Mouse (Mus musculus) spleen, postnatal 14 days (tissue): ENCODE measurements around the gene 4930544G11Rik.

Experiments used
- DNase-seq, 2 experiments: peaks; one replicate each; pipeline ENCODE4 v3.0.0; 2021 to 2022; ENCODE audit warnings: low spot score in 2 of 2

4930544G11Rik gene

DNA sequence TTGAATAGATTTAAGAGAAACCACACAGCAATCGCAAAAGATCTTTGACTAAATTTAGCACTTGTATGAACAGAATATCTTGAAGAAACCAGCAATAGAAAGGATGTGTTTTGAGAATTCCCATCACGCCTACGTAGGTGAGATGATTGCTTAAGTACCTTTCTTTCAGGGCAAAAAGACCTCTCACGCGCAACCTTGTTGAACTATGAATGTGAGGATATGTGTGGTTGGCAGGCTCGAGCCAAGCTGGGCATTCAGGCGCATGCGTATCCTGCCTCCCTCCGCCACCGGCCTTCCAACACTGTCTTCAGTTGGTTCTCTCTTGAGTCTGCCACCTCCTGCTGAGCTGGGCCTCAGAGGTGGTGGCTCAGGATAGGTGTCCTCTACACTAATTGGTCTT, at the start of gene 4930544G11Rik:
Gene 4930544G11Rik (plus strand): TSS at position 301 of the 400 bp plus-strand sequence.
- DNase-seq = no peak

DNA sequence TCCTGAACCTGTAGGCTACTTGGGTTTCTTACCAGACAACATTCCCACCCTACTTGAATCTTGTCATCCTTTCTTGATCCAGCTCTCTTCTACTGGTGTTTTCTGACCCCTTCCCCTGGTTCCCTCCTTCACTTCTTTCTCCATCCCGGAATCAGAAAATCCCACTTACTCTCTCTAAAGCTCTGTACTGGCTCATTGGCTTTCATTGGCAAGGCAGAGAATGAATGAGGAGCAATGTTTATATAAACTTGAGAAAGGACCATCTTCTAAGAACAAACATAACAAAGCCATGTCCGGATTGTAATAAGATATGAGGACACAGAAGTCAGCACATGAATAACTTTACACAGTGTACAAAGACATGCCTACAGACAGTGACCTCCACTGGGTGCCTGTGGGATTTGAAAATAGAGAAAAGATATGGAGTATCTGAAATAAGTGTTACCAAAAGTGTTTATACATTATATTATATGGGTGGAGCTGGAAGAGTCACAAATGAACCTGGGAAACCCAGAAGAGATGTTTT, 45.7 kb upstream of the 4930544G11Rik start:
- no peak for DNase-seq

GRCm38 (mm10) chr6:65915421-65915820, 37.0 kb upstream of the 4930544G11Rik start:
- no peak for DNase-seq

DNA sequence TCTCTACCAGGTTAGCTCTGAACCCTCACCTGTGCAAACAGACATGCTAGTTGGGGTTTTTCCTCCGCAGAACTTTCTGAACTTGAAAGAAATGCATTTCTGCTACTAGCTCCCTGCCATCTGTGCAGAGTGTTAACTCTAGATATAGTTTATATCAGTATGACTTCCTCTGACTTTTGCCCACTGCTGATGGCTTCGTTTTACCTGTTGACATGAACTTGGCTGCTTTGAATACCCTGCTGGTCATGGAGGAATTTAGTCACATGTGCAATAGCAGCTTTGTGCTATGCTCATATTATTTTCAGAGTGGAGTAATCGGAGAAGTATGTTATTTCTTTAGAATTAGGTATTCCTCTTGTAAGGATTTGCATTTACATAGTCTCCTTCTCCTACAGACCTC, 30.7 kb upstream of the 4930544G11Rik start:
- DNase-seq = no peak

DNA sequence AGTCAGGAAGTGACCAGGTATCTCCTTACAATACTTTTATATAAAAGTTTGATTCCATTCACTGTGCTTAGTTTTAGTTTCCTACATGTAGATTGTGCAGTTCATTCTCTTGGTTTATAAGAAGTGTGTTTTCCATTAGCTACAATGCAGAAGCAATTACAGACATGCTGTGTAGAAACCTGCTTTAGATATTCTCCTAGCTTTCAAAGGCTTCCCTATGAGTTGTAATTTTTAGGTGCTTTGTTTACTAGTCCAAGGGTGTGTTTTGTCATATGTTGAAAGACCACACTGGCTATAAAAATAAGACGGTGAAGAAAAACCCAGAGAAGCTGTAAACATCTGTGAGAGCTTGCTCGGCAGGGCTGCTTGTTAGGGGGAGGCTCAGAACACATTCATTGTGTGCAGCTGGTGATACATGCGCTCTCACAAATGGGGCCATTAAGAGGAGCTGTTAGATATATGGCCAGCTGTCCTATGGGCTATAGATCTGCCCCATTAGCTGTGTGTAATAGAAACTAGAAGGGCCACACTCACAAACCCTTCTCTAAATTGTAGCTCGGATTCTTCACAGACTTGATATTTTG, 28.8 kb upstream of the 4930544G11Rik start:
- DNase-seq = no peak

DNA sequence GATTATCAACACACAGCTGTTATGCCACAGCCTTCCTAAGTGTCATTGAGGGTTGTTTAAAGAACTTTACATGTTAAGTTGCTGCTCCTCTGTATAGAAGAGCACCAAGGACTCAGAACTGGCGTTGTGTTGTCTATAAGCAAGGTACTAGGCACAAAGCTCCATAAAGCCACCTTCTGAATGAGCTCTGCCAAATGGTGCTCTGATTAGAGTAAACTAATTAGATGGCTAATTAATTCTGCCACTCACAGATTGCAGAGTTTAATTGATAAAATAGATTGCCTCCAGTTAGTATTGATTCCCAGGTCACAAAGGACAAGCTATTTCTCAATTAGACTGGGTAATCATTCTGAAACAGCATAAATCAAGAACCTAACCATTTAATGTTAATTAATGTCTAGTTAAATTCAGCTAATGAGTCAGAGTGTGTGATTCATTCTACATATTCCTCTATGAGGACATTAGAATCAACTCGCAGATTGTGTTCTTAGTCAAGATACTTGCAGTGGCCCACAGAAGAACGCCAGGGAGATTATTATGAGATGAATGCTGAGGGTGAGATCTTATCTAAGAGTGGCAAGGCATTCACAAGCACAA, 26.6 kb upstream of the 4930544G11Rik start:
- no peak for DNase-seq

DNA sequence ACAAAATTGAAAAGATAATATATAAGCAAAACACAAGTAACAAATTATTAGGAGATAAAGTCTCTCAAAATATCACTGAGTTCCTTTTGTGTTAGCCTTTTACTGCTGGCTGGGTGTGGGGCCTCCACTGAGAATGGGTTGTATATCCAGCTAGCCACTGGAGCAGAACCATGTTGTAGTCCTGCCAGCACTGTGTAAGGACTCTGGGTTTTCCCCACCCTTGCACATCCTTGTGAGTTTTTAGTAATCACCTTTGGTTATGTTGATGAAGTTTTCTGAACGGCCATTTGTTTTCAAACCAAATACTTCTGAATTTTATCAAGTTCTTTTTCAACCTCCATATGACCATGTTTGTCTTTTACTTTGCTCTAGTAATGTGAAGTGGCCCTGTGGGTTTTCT, 21.9 kb upstream of the 4930544G11Rik start:
- no peak for DNase-seq

- no peak for DNase-seq
These were observed 19.6 kb upstream of the 4930544G11Rik start for GRCm38 (mm10) chr6:65932776-65933175.

DNA sequence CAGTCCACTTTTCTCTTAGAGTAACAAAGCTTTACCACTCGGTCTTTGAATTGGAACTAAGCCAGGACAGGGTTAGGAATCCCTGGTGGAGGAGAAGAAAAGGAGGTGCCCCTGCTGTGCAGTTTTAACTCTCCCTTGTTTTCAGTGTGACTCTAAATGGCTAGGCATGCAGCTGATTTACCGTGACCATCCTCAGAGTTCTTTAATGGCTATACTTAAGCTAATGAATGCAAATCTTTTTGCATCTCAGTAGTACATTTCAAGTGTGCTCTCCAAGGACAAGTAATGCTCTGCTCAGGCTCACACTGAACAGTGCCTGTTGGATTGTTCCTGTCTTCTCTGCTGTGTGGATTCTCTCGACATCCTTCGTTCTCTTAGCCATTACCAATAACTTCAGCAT, 19.2 kb upstream of the 4930544G11Rik start:
- DNase-seq = no peak

DNA sequence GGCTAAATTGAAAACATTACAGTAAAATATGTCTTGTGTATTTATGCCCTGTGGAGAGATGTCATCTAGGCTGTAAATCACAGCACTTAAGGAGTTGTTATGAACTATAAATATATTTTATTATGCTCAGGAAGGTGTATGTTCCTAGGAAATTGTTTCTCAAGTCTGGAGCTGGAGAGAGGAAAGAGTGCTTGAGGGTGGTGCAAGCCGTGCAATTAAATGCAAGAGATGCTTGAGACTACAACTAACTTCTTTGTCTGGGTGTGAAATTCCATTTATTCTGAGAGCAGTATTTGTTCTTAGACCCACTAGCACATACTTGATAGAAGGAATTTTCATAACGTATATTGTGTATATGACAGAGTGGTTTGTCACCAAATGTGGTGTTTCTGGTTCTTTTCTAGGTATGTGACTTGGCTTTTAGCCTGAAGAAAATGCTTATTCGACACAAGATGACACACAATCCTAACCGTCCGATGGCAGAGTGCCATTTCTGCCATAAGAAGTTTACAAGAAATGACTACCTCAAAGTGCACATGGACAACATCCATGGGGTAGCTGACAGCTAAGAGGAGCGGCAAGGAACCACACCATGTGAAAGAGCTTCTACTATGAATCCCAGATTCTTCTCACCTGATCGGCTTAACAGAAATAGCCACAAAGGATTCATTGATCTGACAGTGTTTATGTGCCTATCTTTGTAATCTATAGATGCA, 16.7 kb upstream of the 4930544G11Rik start:
- DNase-seq = no peak

DNA sequence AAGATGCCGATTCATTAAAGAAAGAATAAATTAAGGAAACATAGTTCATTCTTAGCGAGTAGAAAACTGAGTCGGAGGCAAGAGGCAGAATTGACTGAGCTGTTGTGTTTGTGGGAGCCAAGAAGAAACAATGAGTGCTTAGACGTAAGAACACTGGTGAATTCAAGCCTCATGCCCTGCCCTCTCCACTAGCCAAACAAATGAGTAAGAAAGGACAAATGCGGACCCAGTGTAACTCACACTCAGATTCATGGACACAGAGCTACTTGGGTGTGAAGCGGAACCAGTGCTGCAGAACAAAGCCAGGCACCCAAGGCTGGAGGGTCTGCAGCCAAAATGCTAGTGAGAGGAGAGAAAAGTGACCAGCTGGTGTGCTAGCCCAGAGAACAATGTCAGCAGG, 1.9 kb upstream of the 4930544G11Rik start:
- DNase-seq = no peak

DNA sequence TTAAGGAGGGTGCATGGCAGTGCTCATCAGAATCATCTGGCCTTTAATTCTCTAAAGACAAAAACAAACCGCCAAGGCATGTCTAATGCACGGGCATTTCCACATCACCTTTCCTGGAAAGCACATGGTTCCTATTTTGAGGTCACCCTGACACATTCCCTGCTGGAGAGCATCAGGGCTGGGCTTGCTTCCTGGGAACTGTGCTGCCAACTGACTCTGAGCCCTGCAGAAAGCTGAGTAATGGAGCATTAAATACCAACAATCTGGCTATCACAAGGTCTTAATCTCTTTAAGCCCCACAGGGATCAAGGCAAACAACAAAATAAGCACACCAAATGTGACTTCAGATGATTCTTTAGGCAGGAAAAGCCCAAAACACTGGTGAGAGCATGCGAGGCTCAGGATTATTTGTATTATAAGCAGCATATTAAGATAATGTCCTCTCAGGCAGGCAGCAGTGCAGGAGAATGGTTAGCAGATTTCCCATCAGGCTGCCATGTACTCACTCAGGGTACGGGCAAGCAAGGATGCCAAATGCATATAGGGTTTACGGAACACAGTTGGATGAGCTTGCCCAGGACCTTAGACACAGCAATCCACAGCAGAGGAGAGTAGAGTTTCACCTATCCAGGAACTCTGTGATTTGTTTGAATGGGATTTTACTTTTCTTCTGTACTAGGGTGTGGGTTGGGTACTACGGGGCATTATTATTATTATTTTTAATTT, 17.1 kb downstream of the 4930544G11Rik start:
- DNase-seq = no peak

DNA sequence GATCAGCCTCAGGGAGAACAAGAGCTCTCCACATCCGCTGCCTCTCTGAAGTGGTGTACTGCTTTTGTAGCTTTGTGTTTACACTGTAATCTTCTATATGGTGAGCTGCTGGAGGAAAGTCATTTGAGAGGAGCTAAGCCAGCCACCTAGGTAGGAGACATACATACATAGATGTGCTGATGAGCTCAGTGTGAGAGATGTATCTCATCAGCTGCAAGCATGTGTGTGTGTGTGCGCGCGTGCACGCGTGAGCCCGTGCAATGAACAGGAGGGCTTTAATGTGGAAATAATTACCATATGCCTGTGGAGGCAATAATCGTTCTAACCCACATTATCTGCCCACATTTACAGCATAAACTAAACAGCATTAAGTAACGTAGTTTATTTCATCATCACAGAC, 18.0 kb downstream of the 4930544G11Rik start:
- DNase-seq = no peak

DNA sequence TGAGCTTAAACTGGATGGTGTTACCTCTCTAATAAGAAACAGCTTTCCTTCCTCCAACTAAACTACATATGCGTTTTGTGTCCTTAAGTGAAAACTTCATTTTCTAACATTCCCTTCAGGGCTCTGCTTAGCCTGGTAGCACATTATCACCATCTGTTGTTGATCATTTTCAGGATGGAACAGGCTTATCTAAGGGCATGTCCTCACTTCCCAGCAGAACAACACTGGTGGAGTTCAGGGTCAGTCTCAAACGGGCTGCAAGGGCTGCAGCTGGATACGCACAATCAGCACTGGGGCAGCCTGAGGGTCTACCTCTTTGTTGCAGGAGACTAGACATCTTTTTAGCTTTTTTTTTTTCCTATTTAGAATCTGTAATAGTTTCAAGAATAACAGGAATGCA, 39.7 kb downstream of the 4930544G11Rik start:
- DNase-seq = no peak

DNA sequence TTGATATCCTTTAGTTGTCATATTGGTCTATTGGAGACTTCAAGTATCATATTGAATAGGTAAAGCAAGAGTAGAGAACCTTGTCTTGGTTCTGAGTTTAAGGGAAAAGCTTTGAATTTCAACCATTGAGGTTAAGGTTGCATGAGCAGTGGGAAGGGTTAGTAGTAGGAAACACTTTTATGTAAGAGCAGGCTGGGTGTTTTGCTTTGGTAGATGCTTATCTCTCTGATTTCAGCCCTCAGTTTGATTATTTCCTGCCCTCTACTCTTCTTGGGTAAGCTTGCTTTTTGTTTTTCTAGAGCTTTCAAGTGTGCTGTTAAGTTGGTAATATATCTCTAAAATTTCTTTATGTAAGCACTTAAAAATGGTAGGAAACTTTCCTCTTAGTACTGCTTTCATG, 45.9 kb downstream of the 4930544G11Rik start:
- no peak for DNase-seq
